Mouse (Mus musculus) limb, embryonic 10.5 days (tissue): ENCODE data around the gene Prkca. TPM values are rescaled to one million over a fixed set of nuclear protein-coding genes. Genes with fewer than 3 reads are reported as not detected.
"Not testable (repeated sequence)": the region's sequence is repeated elsewhere in the genome, so short reads cannot be mapped to it uniquely, and the experiment has no call there.

Experiments used
- DNase-seq: peaks from one replicate; pipeline ENCODE4 v3.0.0-alpha.2; 2017; ENCODE audit warnings: low spot score
- H3K27ac ChIP-seq: fragments of 300-500 bp; sonication (generic); 2 replicates; pipeline ENCODE4 v1.5.1; 2016; ENCODE audit warnings: mild to moderate bottlenecking
- H3K27me3 ChIP-seq: fragments of 300-500 bp; sonication (generic); 2 replicates; pipeline ENCODE4 v1.6.1; 2016; ENCODE audit warnings: low read depth, mild to moderate bottlenecking; ENCODE audit not compliant: poor library complexity, severe bottlenecking
- H3K36me3 ChIP-seq: fragments of 300-500 bp; sonication (generic); 2 replicates; pipeline ENCODE4 v1.6.1; 2016; ENCODE audit warnings: mild to moderate bottlenecking, moderate library complexity
- H3K4me1 ChIP-seq: fragments of 300-500 bp; sonication (generic); 2 replicates; pipeline ENCODE4 v1.6.1; 2016
- H3K4me3 ChIP-seq: fragments of 300-500 bp; sonication (generic); 2 replicates; pipeline ENCODE4 v1.5.1; 2016; ENCODE audit warnings: mild to moderate bottlenecking, moderate library complexity
- H3K9me3 ChIP-seq: fragments of 300-500 bp; sonication (generic); replicated peaks from 2 replicates; pipeline ENCODE4 v1.6.1; 2016; ENCODE audit warnings: mild to moderate bottlenecking
- WGBS: fragments of 180-500 bp; shearing (Covaris S2); methylation state at CpG from one replicate; pipeline ENCODE4 v1.1.7; 2016; 5-methylcytosine and 5-hydroxymethylcytosine counted together
- polyA plus RNA-seq: library from polyadenylated mRNA; unstranded; fragments of >200 nt; fragmentation: Nextera tagmentation; extraction: Ambion mirVana; gene quantifications from 2 replicates; pipeline ENCODE4 v1.2.1, GENCODE M21; 2016

Gene Prkca
- polyA plus RNA-seq, 1 experiment from 2014 or later = 3.7 TPM

DNA sequence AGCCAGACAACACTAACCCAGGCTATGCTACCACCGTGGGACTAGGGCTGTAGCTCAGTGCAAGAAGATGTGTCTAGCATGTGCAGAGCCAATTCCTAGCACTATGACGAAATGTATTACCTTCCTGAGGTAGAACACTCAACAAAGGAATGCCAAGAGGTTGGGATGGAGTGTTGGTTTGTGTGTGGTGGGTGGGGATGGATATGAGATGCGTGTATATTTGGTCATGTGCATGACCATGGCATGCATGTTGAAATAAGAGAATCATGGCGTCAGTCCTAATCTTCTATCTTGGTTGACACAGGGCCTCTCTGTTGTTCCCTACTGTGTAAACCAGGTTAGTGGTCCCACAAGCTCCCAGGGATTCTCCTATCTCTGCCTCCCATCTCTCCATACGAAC lies 225.5 kb downstream of the Prkca start:
- Histone ChIP-seq H3K36me3 (no peaks in the 10 kb centered on the region), H3K4me1 (0 out of 2 replicates have a peak, but pooled peaks cover under 1% of the 10 kb centered on the region), H3K27ac (no peak overlapping the region), H3K9me3 (no peaks in the 10 kb centered on the region), H3K27me3 (no peaks in the 10 kb centered on the region), H3K4me3 (no peak overlapping the region)
- no peak for DNase-seq
- WGBS = 91% methylated on average over 5 of the region's 5 CpGs

DNA sequence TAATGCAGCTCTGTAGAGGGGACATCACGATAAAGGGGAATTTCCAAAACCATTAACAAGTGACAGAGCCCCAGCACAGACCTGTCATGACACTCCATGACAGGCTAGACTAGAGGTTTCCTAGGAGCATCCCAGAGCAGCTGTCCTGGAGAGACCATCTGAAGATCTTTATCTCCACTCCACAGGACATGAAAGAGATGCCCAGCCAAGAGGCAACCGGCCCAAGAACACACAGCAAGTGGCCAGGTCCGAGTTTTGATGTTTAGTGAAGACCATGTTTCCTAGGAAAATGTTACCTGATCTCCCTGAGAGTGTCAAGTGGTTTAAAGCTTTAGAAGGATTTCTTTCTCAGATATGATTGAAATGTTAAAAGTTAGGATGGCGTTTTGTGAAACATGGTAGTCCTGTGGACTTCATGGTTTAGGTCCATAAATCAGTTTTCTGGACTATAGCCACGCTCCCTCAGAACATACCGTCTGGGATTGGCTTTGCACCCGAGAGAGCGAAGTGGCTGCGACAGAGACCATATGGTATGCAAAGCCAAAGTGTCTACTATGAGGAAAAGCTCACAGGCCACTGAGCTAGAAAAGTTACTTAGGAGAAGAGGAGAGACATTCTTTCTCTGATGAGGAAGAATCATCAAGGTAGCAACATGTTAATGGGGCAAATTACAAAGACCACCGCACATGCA lies 226.2 kb downstream of the Prkca start:
- Histone ChIP-seq H3K4me1 (no peaks in the 10 kb centered on the region), H3K9me3 (no peaks in the 10 kb centered on the region), H3K27ac (no peak overlapping the region), H3K27me3 (no peaks in the 10 kb centered on the region), H3K36me3 (no peaks in the 10 kb centered on the region), H3K4me3 (no peak overlapping the region)
- WGBS = 90% methylated on average over 10 of the region's 10 CpGs
- no peak for DNase-seq

- 86% methylated on average over 3 of the region's 3 CpGs for WGBS
- Histone ChIP-seq H3K4me3 (no peak overlapping the region), H3K36me3 (no peaks in the 10 kb centered on the region), H3K27me3 (no peaks in the 10 kb centered on the region), H3K9me3 (no peaks in the 10 kb centered on the region), H3K27ac (no peak overlapping the region), H3K4me1 (no peaks in the 10 kb centered on the region)
- DNase-seq = no peak
Observed at GRCm38 (mm10) chr11:108114091-108114490, 229.6 kb downstream of the Prkca start.

GRCm38 (mm10) chr11:108112437-108112836 lies 231.3 kb downstream of the Prkca start:
- Histone ChIP-seq H3K4me3 (no peak overlapping the region), H3K36me3 (no peaks in the 10 kb centered on the region), H3K4me1 (no peaks in the 10 kb centered on the region), H3K27me3 (no peaks in the 10 kb centered on the region), H3K27ac (no peak overlapping the region), H3K9me3 (no peaks in the 10 kb centered on the region)
- WGBS = 62% methylated on average over 3 of the region's 3 CpGs
- DNase-seq = no peak

- Histone ChIP-seq H3K36me3 (no peaks in the 10 kb centered on the region), H3K4me1 (peaks cover 4% of the 10 kb centered on the region), H3K4me3 (no peak overlapping the region), H3K27ac (no peak overlapping the region), H3K27me3 (no peaks in the 10 kb centered on the region), H3K9me3 (no peaks in the 10 kb centered on the region)
- no peak for DNase-seq
- 90% methylated on average over 6 of the region's 6 CpGs for WGBS
Observed at GRCm38 (mm10) chr11:108104085-108104484, 239.6 kb downstream of the Prkca start.

DNA sequence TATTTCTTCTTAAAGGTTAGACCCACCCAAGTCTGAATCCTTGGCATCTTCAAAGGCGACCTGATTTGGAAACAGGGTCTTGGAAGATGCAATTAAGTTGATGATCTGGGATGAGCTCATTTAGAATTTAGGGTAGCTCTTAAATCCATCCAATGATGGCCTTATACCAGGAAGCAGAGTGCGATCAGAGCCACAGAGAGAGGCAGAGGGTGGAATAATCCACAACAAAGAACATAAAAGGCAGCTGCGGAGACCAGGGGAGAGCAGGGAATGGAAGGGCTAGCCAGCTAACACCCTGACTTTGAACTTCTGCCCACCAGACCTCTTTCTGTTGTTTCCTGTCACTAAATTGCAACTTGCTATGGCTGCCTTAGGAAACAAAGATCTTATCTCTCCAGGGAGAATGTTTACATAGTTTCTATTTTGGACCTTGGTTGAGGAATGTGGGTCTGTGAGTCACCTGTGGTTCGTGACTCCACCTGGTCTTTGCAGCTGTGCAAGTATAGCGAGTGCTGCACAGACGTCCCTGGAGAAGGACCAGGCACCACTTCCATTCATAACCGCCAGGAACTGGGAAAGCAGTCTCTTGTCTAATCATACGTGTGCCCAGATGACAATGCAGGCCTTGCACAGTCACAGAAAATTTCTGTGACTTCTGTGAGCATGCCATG lies 242.3 kb downstream of the Prkca start:
- H3K4me3 ChIP-seq = no peak overlapping the region

GRCm38 (mm10) chr11:108098306-108098705 lies 245.4 kb downstream of the Prkca start:
- WGBS = 78% methylated on average over 7 of the region's 7 CpGs
- no peak for DNase-seq
- no peaks in the 10 kb centered on the region for H3K4me1 ChIP-seq
- no peaks in the 10 kb centered on the region for H3K36me3 ChIP-seq
- H3K4me3 ChIP-seq = no peak overlapping the region
- no peaks in the 10 kb centered on the region for H3K27me3 ChIP-seq
- no peak overlapping the region for H3K27ac ChIP-seq
- H3K9me3 ChIP-seq = no peaks in the 10 kb centered on the region

More for the DNA sequence above, 242.3 kb downstream of the Prkca start:
- DNase-seq = no peak
- Histone ChIP-seq H3K4me1 (peaks cover 4% of the 10 kb centered on the region), H3K9me3 (no peaks in the 10 kb centered on the region), H3K27ac (no peak overlapping the region), H3K36me3 (no peaks in the 10 kb centered on the region), H3K27me3 (no peaks in the 10 kb centered on the region)
- WGBS = 79% methylated on average over 8 of the region's 8 CpGs

DNA sequence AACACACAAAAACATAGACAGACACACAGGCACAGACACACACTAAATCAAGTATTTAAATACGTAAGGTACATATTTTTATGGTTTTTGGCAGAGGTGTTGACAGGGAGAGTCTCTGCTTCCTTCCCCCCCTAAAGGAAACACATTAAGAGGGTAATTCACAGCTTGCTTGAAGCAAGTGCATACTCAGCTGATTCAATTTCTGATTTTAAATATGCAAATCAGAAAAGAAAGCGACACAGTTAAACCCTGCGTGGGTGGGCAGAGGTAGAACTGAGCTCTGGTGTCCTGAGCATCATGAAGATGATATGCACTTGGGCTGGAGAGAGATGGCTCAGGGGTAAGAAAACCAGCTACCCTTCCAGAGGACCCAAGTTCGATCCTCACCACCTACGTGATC lies 248.9 kb downstream of the Prkca start:
- Histone ChIP-seq H3K27me3 (no peaks in the 10 kb centered on the region), H3K4me3 (no peak overlapping the region), H3K36me3 (no peaks in the 10 kb centered on the region), H3K4me1 (no peaks in the 10 kb centered on the region), H3K9me3 (no peaks in the 10 kb centered on the region), H3K27ac (no peak overlapping the region)
- no peak for DNase-seq
- WGBS = 92% methylated on average over 5 of the region's 5 CpGs

DNA sequence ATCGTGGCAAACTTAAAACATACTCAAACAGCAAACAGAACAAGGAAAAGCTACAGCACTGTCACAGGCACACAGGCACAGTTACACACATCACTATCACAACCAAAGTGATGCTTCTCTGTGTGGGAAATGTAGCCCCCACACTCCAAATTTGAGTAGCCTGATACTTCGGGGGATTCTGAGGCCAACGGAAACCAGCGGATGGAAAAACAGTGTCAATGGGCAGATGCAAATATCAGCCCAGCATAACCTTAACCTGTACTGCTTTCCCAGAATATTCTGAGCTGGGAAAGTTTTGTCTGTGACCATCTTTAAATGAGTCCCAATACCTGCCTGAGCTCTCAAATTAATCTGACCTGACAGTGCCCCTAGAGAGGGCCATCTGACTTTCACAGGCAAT lies 250.5 kb downstream of the Prkca start:
- no peaks in the 10 kb centered on the region for H3K4me1 ChIP-seq
- no peak for DNase-seq
- no peak overlapping the region for H3K4me3 ChIP-seq
- H3K27me3 ChIP-seq = no peaks in the 10 kb centered on the region
- no peaks in the 10 kb centered on the region for H3K9me3 ChIP-seq
- no peak overlapping the region for H3K27ac ChIP-seq
- no peaks in the 10 kb centered on the region for H3K36me3 ChIP-seq
- 95% methylated on average over 4 of the region's 4 CpGs for WGBS

- no peaks in the 10 kb centered on the region for H3K4me1 ChIP-seq
- H3K4me3 ChIP-seq = no peak overlapping the region
- no peak for DNase-seq
- no peaks in the 10 kb centered on the region for H3K9me3 ChIP-seq
- WGBS = 94% methylated on average over 3 of the region's 3 CpGs
- no peak overlapping the region for H3K27ac ChIP-seq
- H3K27me3 ChIP-seq = no peaks in the 10 kb centered on the region
- H3K36me3 ChIP-seq = no peaks in the 10 kb centered on the region
Observed at GRCm38 (mm10) chr11:108091238-108091637, 252.5 kb downstream of the Prkca start.

- no peak for DNase-seq
- H3K36me3 ChIP-seq = no peaks in the 10 kb centered on the region
- H3K9me3 ChIP-seq = no peaks in the 10 kb centered on the region
- H3K27ac ChIP-seq = no peak overlapping the region
- H3K27me3 ChIP-seq = no peaks in the 10 kb centered on the region
- WGBS = 74% methylated on average over 8 of the region's 8 CpGs
- no peak overlapping the region for H3K4me3 ChIP-seq
- no peaks in the 10 kb centered on the region for H3K4me1 ChIP-seq
Observed at GRCm38 (mm10) chr11:108090706-108091105, 253.0 kb downstream of the Prkca start.

GRCm38 (mm10) chr11:108088063-108088462 lies 255.7 kb downstream of the Prkca start:
- no peaks in the 10 kb centered on the region for H3K27me3 ChIP-seq
- H3K4me3 ChIP-seq = no peak overlapping the region
- no peaks in the 10 kb centered on the region for H3K9me3 ChIP-seq
- H3K36me3 ChIP-seq = no peaks in the 10 kb centered on the region
- no peaks in the 10 kb centered on the region for H3K4me1 ChIP-seq
- 97% methylated on average over 5 of the region's 5 CpGs for WGBS
- no peak for DNase-seq
- H3K27ac ChIP-seq = no peak overlapping the region

- not testable (repeated sequence) for H3K36me3 ChIP-seq, H3K27me3 ChIP-seq, DNase-seq, H3K27ac ChIP-seq, H3K9me3 ChIP-seq, H3K4me3 ChIP-seq, H3K4me1 ChIP-seq
- WGBS = 89% methylated on average over 1 of the region's 1 CpGs
Observed at GRCm38 (mm10) chr11:108087105-108087700, 256.5 kb downstream of the Prkca start.
